Mouse (Mus musculus) midbrain, embryonic 11.5 days (tissue): ENCODE data around the gene Abcc5. TPM values are rescaled to one million over a fixed set of nuclear protein-coding genes. Genes with fewer than 3 reads are reported as not detected.
"Not testable (repeated sequence)": the region's sequence is repeated elsewhere in the genome, so short reads cannot be mapped to it uniquely, and the experiment has no call there.

ENCODE experiments used
- ATAC-seq: fragments of 200-750 bp; cut with Nextera tagmentation; 2 replicates; pipeline ENCODE4 v1.8.0; 2017; ENCODE audit warnings: moderate TSS enrichment, moderate library complexity; ENCODE audit not compliant: low FRiP score
- DNase-seq: peaks from one replicate; pipeline ENCODE4 v3.0.0; 2015; ENCODE audit warnings: low spot score; ENCODE audit errors: missing footprints
- H3K27ac ChIP-seq: fragments of 300-500 bp; sonication (generic); 2 replicates; pipeline ENCODE4 v1.5.1; 2014; ENCODE audit warnings: low read depth, low read length
- H3K27me3 ChIP-seq: fragments of 300-500 bp; sonication (generic); 2 replicates; pipeline ENCODE4 v1.6.1; 2014; ENCODE audit warnings: mild to moderate bottlenecking, low read length, moderate library complexity, mixed read lengths; ENCODE audit not compliant: control insufficient read depth, insufficient read depth
- H3K36me3 ChIP-seq: fragments of 300-500 bp; sonication (generic); 2 replicates; pipeline ENCODE4 v1.6.1; 2014; ENCODE audit warnings: mild to moderate bottlenecking, low read length, moderate library complexity, mixed read lengths; ENCODE audit not compliant: control insufficient read depth, insufficient read depth
- H3K4me1 ChIP-seq: fragments of 300-500 bp; sonication (generic); 2 replicates; pipeline ENCODE4 v1.6.1; 2014; ENCODE audit warnings: low read length; ENCODE audit not compliant: control insufficient read depth, insufficient read depth
- H3K4me2 ChIP-seq: fragments of 300-500 bp; sonication (generic); 2 replicates; pipeline ENCODE4 v1.6.1; 2014; ENCODE audit warnings: mild to moderate bottlenecking, moderate library complexity
- H3K4me3 ChIP-seq: fragments of 300-500 bp; sonication (generic); 2 replicates; pipeline ENCODE4 v1.5.1; 2014; ENCODE audit warnings: low read depth, low read length
- H3K9ac ChIP-seq: fragments of 300-500 bp; sonication (generic); 2 replicates; pipeline ENCODE4 v1.6.1; 2014; ENCODE audit warnings: low read length
- H3K9me3 ChIP-seq: fragments of 300-500 bp; sonication (generic); 2 replicates; pipeline ENCODE4 v1.6.1; 2016; ENCODE audit warnings: low read length; ENCODE audit not compliant: control insufficient read depth
- whole genome bisulfite sequencing: fragments of 180-500 bp; shearing (Covaris S2); extraction: QIAGEN DNeasy Blood & Tissue Kit; methylation state at CpG from one replicate; pipeline ENCODE4 v1.1.7; 2014; 5-methylcytosine and 5-hydroxymethylcytosine counted together
- polyA plus RNA-seq: library from polyadenylated mRNA; unstranded; fragments of >200 nt; fragmentation: Nextera tagmentation; extraction: Ambion mirVana; gene quantifications from 2 replicates; pipeline ENCODE4 v1.2.1, GENCODE M21; 2014

The Abcc5 gene
- polyA plus RNA-seq, 1 experiment from 2014 or later, result 61.7 TPM

GRCm38 (mm10) chr16:20456106-20456505 lies 29.9 kb upstream of the Abcc5 start:
- no peak for DNase-seq
- no peak for ATAC-seq
- Histone ChIP-seq H3K36me3 (no peaks in the 10 kb centered on the region), H3K9me3 (no peaks in the 10 kb centered on the region), H3K4me2 (no peak overlapping the region), H3K4me3 (no peak overlapping the region), H3K27me3 (no peaks in the 10 kb centered on the region), H3K9ac (no peak overlapping the region), H3K27ac (no peak overlapping the region), H3K4me1 (no peaks in the 10 kb centered on the region)
- WGBS, result 45% methylated on average over 1 of the region's 1 CpGs

GRCm38 (mm10) chr16:20454155-20454654 lies 28.0 kb upstream of the Abcc5 start:
- H3K9me3 ChIP-seq, result no peaks in the 10 kb centered on the region
- H3K27ac ChIP-seq, result no peak overlapping the region
- no peaks in the 10 kb centered on the region for H3K4me1 ChIP-seq
- DNase-seq (no peak), ATAC-seq (no peak)
- H3K4me3 ChIP-seq, result no peak overlapping the region
- H3K9ac ChIP-seq, result no peak overlapping the region
- no peaks in the 10 kb centered on the region for H3K27me3 ChIP-seq
- H3K36me3 ChIP-seq, result no peaks in the 10 kb centered on the region
- WGBS, result 95% methylated on average over 6 of the region's 6 CpGs
- no peak overlapping the region for H3K4me2 ChIP-seq

- Histone ChIP-seq H3K9ac (no peak overlapping the region), H3K27ac (no peak overlapping the region), H3K4me1 (no peaks in the 10 kb centered on the region), H3K36me3 (no peaks in the 10 kb centered on the region), H3K9me3 (no peaks in the 10 kb centered on the region), H3K27me3 (no peaks in the 10 kb centered on the region), H3K4me3 (no peak overlapping the region), H3K4me2 (no peak overlapping the region)
- WGBS, result 78% methylated on average over 6 of the region's 6 CpGs
- ATAC-seq (no peak), DNase-seq (no peak)
Measured at GRCm38 (mm10) chr16:20451774-20452173, 25.6 kb upstream of the Abcc5 start.

DNA sequence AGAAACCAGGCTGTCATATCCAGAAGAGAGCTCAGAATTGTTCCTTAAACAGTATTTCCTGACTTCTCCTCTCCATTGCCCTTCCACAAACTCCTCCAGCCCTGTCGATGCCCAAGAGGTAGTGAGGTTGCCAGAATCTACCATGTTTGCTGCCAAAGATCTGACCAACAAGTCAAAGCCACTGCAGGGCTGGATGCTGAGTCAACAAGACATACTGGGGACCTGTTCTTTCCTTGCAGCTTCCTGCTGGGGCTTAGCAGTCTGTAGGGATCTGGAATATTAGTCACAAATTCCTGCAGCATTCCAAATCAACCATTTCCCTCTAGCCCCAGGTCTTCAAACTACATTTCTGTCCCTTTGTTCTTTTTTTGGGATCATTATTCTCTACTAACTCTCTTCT lies 19.7 kb upstream of the Abcc5 start:
- Histone ChIP-seq H3K4me1 (peaks cover 8% of the 10 kb centered on the region), H3K9ac (no peak overlapping the region), H3K27me3 (no peaks in the 10 kb centered on the region), H3K4me2 (no peak overlapping the region), H3K4me3 (no peak overlapping the region), H3K9me3 (no peaks in the 10 kb centered on the region), H3K36me3 (no peaks in the 10 kb centered on the region), H3K27ac (no peak overlapping the region)
- no peak for ATAC-seq
- no peak for DNase-seq
- WGBS, result 83% methylated on average over 1 of the region's 1 CpGs

DNA sequence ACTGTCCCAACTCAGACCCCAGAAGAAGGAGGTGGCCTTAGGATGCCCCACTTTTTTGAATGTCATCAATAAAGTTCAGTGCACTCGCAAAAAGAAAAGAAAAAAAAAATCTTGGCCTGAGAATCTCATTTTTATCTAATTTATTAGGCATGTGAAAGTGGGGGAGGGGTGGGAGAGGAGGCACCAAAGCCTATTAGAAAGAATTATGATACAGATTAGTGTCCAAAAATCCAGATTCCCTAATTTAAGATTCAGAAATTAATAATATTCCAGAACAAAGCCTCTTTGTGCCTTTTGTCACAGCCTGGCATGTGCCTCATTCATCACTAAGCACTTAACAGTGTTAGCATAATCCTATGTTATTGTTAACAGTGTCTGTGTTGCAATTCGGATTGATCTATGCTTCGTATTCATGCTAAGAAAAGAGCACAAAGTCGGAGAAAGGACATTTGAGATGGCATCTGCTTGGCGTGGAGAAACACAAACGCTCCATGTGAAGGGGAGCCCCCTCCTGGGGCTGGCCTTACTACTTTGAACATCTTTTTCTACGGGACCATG lies 18.7 kb upstream of the Abcc5 start:
- DNase-seq (no peak), ATAC-seq (no peak)
- Histone ChIP-seq H3K27ac (no peak overlapping the region), H3K4me2 (no peak overlapping the region), H3K4me1 (peaks cover 8% of the 10 kb centered on the region), H3K9me3 (no peaks in the 10 kb centered on the region), H3K9ac (no peak overlapping the region), H3K36me3 (no peaks in the 10 kb centered on the region), H3K27me3 (no peaks in the 10 kb centered on the region), H3K4me3 (no peak overlapping the region)
- 33% methylated on average over 7 of the region's 7 CpGs for WGBS

GRCm38 (mm10) chr16:20442871-20443270 lies 16.7 kb upstream of the Abcc5 start:
- no peaks in the 10 kb centered on the region for H3K36me3 ChIP-seq
- ATAC-seq, result no peak
- DNase-seq, result no peak
- WGBS, result 84% methylated on average over 2 of the region's 2 CpGs
- H3K4me1 ChIP-seq, result peaks cover 8% of the 10 kb centered on the region
- H3K27me3 ChIP-seq, result no peaks in the 10 kb centered on the region
- H3K27ac ChIP-seq, result no peak overlapping the region
- H3K4me3 ChIP-seq, result no peak overlapping the region
- no peaks in the 10 kb centered on the region for H3K9me3 ChIP-seq
- H3K4me2 ChIP-seq, result no peak overlapping the region
- H3K9ac ChIP-seq, result no peak overlapping the region

GRCm38 (mm10) chr16:20438673-20439415 lies 12.7 kb upstream of the Abcc5 start:
- WGBS, result 89% methylated on average over 11 of the region's 11 CpGs
- no peak for ATAC-seq

GRCm38 (mm10) chr16:20438046-20438445 lies 11.9 kb upstream of the Abcc5 start:
- not testable (repeated sequence) for H3K27me3 ChIP-seq, H3K9ac ChIP-seq, DNase-seq, H3K4me2 ChIP-seq, ATAC-seq, H3K27ac ChIP-seq, H3K36me3 ChIP-seq, H3K4me3 ChIP-seq, H3K4me1 ChIP-seq, H3K9me3 ChIP-seq
- WGBS, result 97% methylated on average over 1 of the region's 1 CpGs

More at GRCm38 (mm10) chr16:20438673-20439415, 12.7 kb upstream of the Abcc5 start:
- Histone ChIP-seq H3K27me3 (no peaks in the 10 kb centered on the region), H3K36me3 (no peaks in the 10 kb centered on the region), H3K9ac (no peak overlapping the region), H3K9me3 (no peaks in the 10 kb centered on the region), H3K4me3 (no peak overlapping the region), H3K4me1 (no peaks in the 10 kb centered on the region), H3K4me2 (no peak overlapping the region), H3K27ac (no peak overlapping the region)
- no peak for DNase-seq

- Histone ChIP-seq H3K4me3 (no peak overlapping the region), H3K4me2 (no peak overlapping the region), H3K4me1 (no peaks in the 10 kb centered on the region), H3K27me3 (no peaks in the 10 kb centered on the region), H3K27ac (no peak overlapping the region), H3K9ac (no peak overlapping the region), H3K9me3 (no peaks in the 10 kb centered on the region), H3K36me3 (no peaks in the 10 kb centered on the region)
- no peak for DNase-seq
- ATAC-seq, result no peak
- 91% methylated on average over 3 of the region's 3 CpGs for WGBS
Measured at GRCm38 (mm10) chr16:20436281-20436680, 10.1 kb upstream of the Abcc5 start.
